Mouse (Mus musculus): ENCODE results near the gene Rsph14. TPM values are rescaled to one million over a fixed set of nuclear protein-coding genes. Genes with fewer than 3 reads are reported as not detected.

The Rsph14 gene
- polyA plus RNA-seq, 1 experiment, result not detected

GRCm38 (mm10) chr10:75020271-75020670, 12.1 kb downstream of the Rsph14 start:
- DNase-seq, result no peak
- no peaks in the 10 kb centered on the region for H3K27me3 ChIP-seq (replicated peaks; ENCODE audit: control insufficient read depth, insufficient read depth, low read length)
- H3K27ac ChIP-seq (ENCODE audit: insufficient read depth, low read depth, low read length), result no peak overlapping the region
- H3K36me3 ChIP-seq (ENCODE audit: control insufficient read depth, insufficient read depth, low read length), result no peaks in the 10 kb centered on the region
- WGBS, result 46% methylated on average over 2 of the region's 2 CpGs
- H3K4me1 ChIP-seq (ENCODE audit: control insufficient read depth, insufficient read depth, low read length), result no peaks in the 10 kb centered on the region
- TF ChIP-seq CTCF (conservative IDR thresholded peaks at IDR 0.05; ENCODE audit: insufficient read depth, insufficient read length, low read depth, low read length) (no peak), POLR2A (IDR thresholded peaks at IDR 0.05; ENCODE audit: low read depth, low read length) (no peak)
- H3K4me3 ChIP-seq (ENCODE audit: insufficient read depth, low read depth, low read length), result no peak overlapping the region

GRCm38 (mm10) chr10:75016481-75016880, 15.9 kb downstream of the Rsph14 start:
- Histone ChIP-seq H3K27ac (ENCODE audit: insufficient read depth, low read depth, low read length) (no peak overlapping the region), H3K4me1 (ENCODE audit: control insufficient read depth, insufficient read depth, low read length) (no peaks in the 10 kb centered on the region), H3K36me3 (ENCODE audit: control insufficient read depth, insufficient read depth, low read length) (no peaks in the 10 kb centered on the region), H3K27me3 (replicated peaks; ENCODE audit: control insufficient read depth, insufficient read depth, low read length) (no peaks in the 10 kb centered on the region), H3K4me3 (ENCODE audit: insufficient read depth, low read depth, low read length) (no peak overlapping the region)
- 80% methylated on average over 4 of the region's 4 CpGs for WGBS
- no peak for DNase-seq
- no peak for TF ChIP-seq CTCF (conservative IDR thresholded peaks at IDR 0.05; ENCODE audit: insufficient read depth, insufficient read length, low read depth, low read length)
- TF ChIP-seq POLR2A (IDR thresholded peaks at IDR 0.05; ENCODE audit: low read depth, low read length), result no peak

- TF ChIP-seq CTCF (conservative IDR thresholded peaks at IDR 0.05; ENCODE audit: insufficient read depth, insufficient read length, low read depth, low read length) (no peak), POLR2A (IDR thresholded peaks at IDR 0.05; ENCODE audit: low read depth, low read length) (no peak)
- Histone ChIP-seq H3K27ac (ENCODE audit: insufficient read depth, low read depth, low read length) (no peak overlapping the region), H3K36me3 (ENCODE audit: control insufficient read depth, insufficient read depth, low read length) (no peaks in the 10 kb centered on the region), H3K4me1 (ENCODE audit: control insufficient read depth, insufficient read depth, low read length) (no peaks in the 10 kb centered on the region), H3K4me3 (ENCODE audit: insufficient read depth, low read depth, low read length) (no peak overlapping the region), H3K27me3 (replicated peaks; ENCODE audit: control insufficient read depth, insufficient read depth, low read length) (no peaks in the 10 kb centered on the region)
- WGBS, result 68% methylated on average over 14 of the region's 14 CpGs
- no peak for DNase-seq
These were observed 16.9 kb downstream of the Rsph14 start for GRCm38 (mm10) chr10:75015465-75015864.

- Histone ChIP-seq H3K4me1 (ENCODE audit: control insufficient read depth, insufficient read depth, low read length) (no peaks in the 10 kb centered on the region), H3K27me3 (replicated peaks; ENCODE audit: control insufficient read depth, insufficient read depth, low read length) (no peaks in the 10 kb centered on the region), H3K4me3 (ENCODE audit: insufficient read depth, low read depth, low read length) (no peak overlapping the region), H3K27ac (ENCODE audit: insufficient read depth, low read depth, low read length) (no peak overlapping the region), H3K36me3 (ENCODE audit: control insufficient read depth, insufficient read depth, low read length) (no peaks in the 10 kb centered on the region)
- DNase-seq, result no peak
- TF ChIP-seq POLR2A (IDR thresholded peaks at IDR 0.05; ENCODE audit: low read depth, low read length) (no peak), CTCF (conservative IDR thresholded peaks at IDR 0.05; ENCODE audit: insufficient read depth, insufficient read length, low read depth, low read length) (no peak)
- WGBS, result 93% methylated on average over 15 of the region's 15 CpGs
These were observed 21.7 kb downstream of the Rsph14 start for GRCm38 (mm10) chr10:75010704-75011103.

GRCm38 (mm10) chr10:75006889-75007662, 25.3 kb downstream of the Rsph14 start:
- no peak for TF ChIP-seq POLR2A (IDR thresholded peaks at IDR 0.05; ENCODE audit: low read depth, low read length)
- no peak for TF ChIP-seq CTCF (conservative IDR thresholded peaks at IDR 0.05; ENCODE audit: insufficient read depth, insufficient read length, low read depth, low read length)
- H3K36me3 ChIP-seq (ENCODE audit: control insufficient read depth, insufficient read depth, low read length), result no peaks in the 10 kb centered on the region
- no peak overlapping the region for H3K4me3 ChIP-seq (ENCODE audit: insufficient read depth, low read depth, low read length)
- WGBS, result 57% methylated on average over 8 of the region's 8 CpGs
- no peaks in the 10 kb centered on the region for H3K27me3 ChIP-seq (replicated peaks; ENCODE audit: control insufficient read depth, insufficient read depth, low read length)
- H3K27ac ChIP-seq (ENCODE audit: insufficient read depth, low read depth, low read length), result no peak overlapping the region
- H3K4me1 ChIP-seq (ENCODE audit: control insufficient read depth, insufficient read depth, low read length), result no peaks in the 10 kb centered on the region
- no peak for DNase-seq

GRCm38 (mm10) chr10:75004067-75004466, 28.3 kb downstream of the Rsph14 start:
- Histone ChIP-seq H3K27me3 (replicated peaks; ENCODE audit: control insufficient read depth, insufficient read depth, low read length) (no peaks in the 10 kb centered on the region), H3K4me1 (ENCODE audit: control insufficient read depth, insufficient read depth, low read length) (no peaks in the 10 kb centered on the region), H3K36me3 (ENCODE audit: control insufficient read depth, insufficient read depth, low read length) (no peaks in the 10 kb centered on the region), H3K27ac (ENCODE audit: insufficient read depth, low read depth, low read length) (no peak overlapping the region), H3K4me3 (ENCODE audit: insufficient read depth, low read depth, low read length) (no peak overlapping the region)
- TF ChIP-seq CTCF (conservative IDR thresholded peaks at IDR 0.05; ENCODE audit: insufficient read depth, insufficient read length, low read depth, low read length), result no peak
- TF ChIP-seq POLR2A (IDR thresholded peaks at IDR 0.05; ENCODE audit: low read depth, low read length), result no peak
- DNase-seq, result no peak
- WGBS, result 79% methylated on average over 3 of the region's 3 CpGs

GRCm38 (mm10) chr10:75001391-75001790, 31.0 kb downstream of the Rsph14 start:
- H3K4me3 ChIP-seq (ENCODE audit: insufficient read depth, low read depth, low read length), result no peak overlapping the region
- H3K4me1 ChIP-seq (ENCODE audit: control insufficient read depth, insufficient read depth, low read length), result no peaks in the 10 kb centered on the region
- no peak for DNase-seq
- WGBS, result 93% methylated on average over 8 of the region's 8 CpGs
- no peaks in the 10 kb centered on the region for H3K27me3 ChIP-seq (replicated peaks; ENCODE audit: control insufficient read depth, insufficient read depth, low read length)
- no peak overlapping the region for H3K27ac ChIP-seq (ENCODE audit: insufficient read depth, low read depth, low read length)
- no peaks in the 10 kb centered on the region for H3K36me3 ChIP-seq (ENCODE audit: control insufficient read depth, insufficient read depth, low read length)
- no peak for TF ChIP-seq CTCF (conservative IDR thresholded peaks at IDR 0.05; ENCODE audit: insufficient read depth, insufficient read length, low read depth, low read length)
- TF ChIP-seq POLR2A (IDR thresholded peaks at IDR 0.05; ENCODE audit: low read depth, low read length), result no peak
